Mouse (Mus musculus): ENCODE measurements around the gene Vwa3a. TPM values are rescaled to one million over a fixed set of nuclear protein-coding genes. Genes with fewer than 3 reads are reported as not detected.

Gene Vwa3a
- total RNA-seq, 1 experiment = 0.18 TPM

- Histone ChIP-seq H3K4me3 (ENCODE audit: insufficient read depth in 1 of 2, low read depth in 1 of 2, low read length in 2 of 2, poor library complexity in 1 of 2, severe bottlenecking in 1 of 2) (no peak overlapping the region), H3K36me3 (ENCODE audit: control insufficient read depth, insufficient read depth, low read length, poor library complexity, severe bottlenecking) (no peaks in the 10 kb centered on the region), H3K27ac (ENCODE audit: insufficient read depth, low read depth, low read length, poor library complexity, severe bottlenecking) (no peak overlapping the region), H3K9me3 (ENCODE audit: control insufficient read depth, insufficient read depth, low read depth, low read length) (no peaks in the 10 kb centered on the region), H3K9ac (ENCODE audit: insufficient read depth, low read depth, low read length, poor library complexity, severe bottlenecking) (no peak overlapping the region), H3K4me1 (ENCODE audit: control insufficient read depth in 2 of 2, insufficient read depth in 2 of 2, low read length in 2 of 2, poor library complexity in 1 of 2) (no peaks in the 10 kb centered on the region)
- no peak for DNase-seq (ENCODE audit: low read depth, low spot score)
- in situ Hi-C loops (cut with MboI; ENCODE audit: low sequenced_read_pairs in 2 of 2, unreplicated experiment in 2 of 2) = no loop called here
- no peak for TF ChIP-seq CHD2 (IDR thresholded peaks at IDR 0.05; ENCODE audit: low read depth, low read length)
- no peak for TF ChIP-seq ZNF384 (IDR thresholded peaks at IDR 0.05; ENCODE audit: low read depth, low read length)
- TF ChIP-seq MAFK (IDR thresholded peaks at IDR 0.05; ENCODE audit: insufficient read depth, low read depth, low read length) = no peak
- no peak for TF ChIP-seq HCFC1 (IDR thresholded peaks at IDR 0.05; ENCODE audit: borderline replicate concordance, insufficient read depth, low read length)
These were observed 56.4 kb downstream of the Vwa3a start for GRCm38 (mm10) chr7:120795544-120795943.

GRCm38 (mm10) chr7:120796369-120796768, 57.3 kb downstream of the Vwa3a start:
- Histone ChIP-seq H3K9ac (ENCODE audit: insufficient read depth, low read depth, low read length, poor library complexity, severe bottlenecking) (no peak overlapping the region), H3K36me3 (ENCODE audit: control insufficient read depth, insufficient read depth, low read length, poor library complexity, severe bottlenecking) (no peaks in the 10 kb centered on the region), H3K9me3 (ENCODE audit: control insufficient read depth, insufficient read depth, low read depth, low read length) (no peaks in the 10 kb centered on the region), H3K27ac (ENCODE audit: insufficient read depth, low read depth, low read length, poor library complexity, severe bottlenecking) (no peak overlapping the region), H3K4me3 (ENCODE audit: insufficient read depth in 1 of 2, low read depth in 1 of 2, low read length in 2 of 2, poor library complexity in 1 of 2, severe bottlenecking in 1 of 2) (no peak overlapping the region), H3K4me1 (ENCODE audit: control insufficient read depth in 2 of 2, insufficient read depth in 2 of 2, low read length in 2 of 2, poor library complexity in 1 of 2) (no peaks in the 10 kb centered on the region)
- DNase-seq (ENCODE audit: low read depth, low spot score) = no peak
- in situ Hi-C loops (cut with MboI; ENCODE audit: low sequenced_read_pairs in 2 of 2, unreplicated experiment in 2 of 2) = no loop called here
- TF ChIP-seq HCFC1 (IDR thresholded peaks at IDR 0.05; ENCODE audit: borderline replicate concordance, insufficient read depth, low read length) (no peak), MAFK (IDR thresholded peaks at IDR 0.05; ENCODE audit: insufficient read depth, low read depth, low read length) (no peak), ZNF384 (IDR thresholded peaks at IDR 0.05; ENCODE audit: low read depth, low read length) (no peak), ZC3H11A (IDR thresholded peaks at IDR 0.05; ENCODE audit: borderline replicate concordance, low read depth, low read length) (no peak), CHD2 (IDR thresholded peaks at IDR 0.05; ENCODE audit: low read depth, low read length) (no peak)

- no peak for TF ChIP-seq CHD2 (IDR thresholded peaks at IDR 0.05; ENCODE audit: low read depth, low read length)
- DNase-seq (ENCODE audit: low read depth, low spot score) = no peak
- Histone ChIP-seq H3K27ac (ENCODE audit: insufficient read depth, low read depth, low read length, poor library complexity, severe bottlenecking) (no peak overlapping the region), H3K36me3 (ENCODE audit: control insufficient read depth, insufficient read depth, low read length, poor library complexity, severe bottlenecking) (no peaks in the 10 kb centered on the region), H3K4me1 (ENCODE audit: control insufficient read depth in 2 of 2, insufficient read depth in 2 of 2, low read length in 2 of 2, poor library complexity in 1 of 2) (no peaks in the 10 kb centered on the region), H3K9me3 (ENCODE audit: control insufficient read depth, insufficient read depth, low read depth, low read length) (no peaks in the 10 kb centered on the region), H3K9ac (ENCODE audit: insufficient read depth, low read depth, low read length, poor library complexity, severe bottlenecking) (no peak overlapping the region), H3K4me3 (ENCODE audit: insufficient read depth in 1 of 2, low read depth in 1 of 2, low read length in 2 of 2, poor library complexity in 1 of 2, severe bottlenecking in 1 of 2) (no peak overlapping the region)
- in situ Hi-C loops (cut with MboI; ENCODE audit: low sequenced_read_pairs in 2 of 2, unreplicated experiment in 2 of 2) = no loop called here
These were observed 64.2 kb downstream of the Vwa3a start for GRCm38 (mm10) chr7:120803268-120803667.

GRCm38 (mm10) chr7:120809705-120810104, 70.6 kb downstream of the Vwa3a start:
- no peak for TF ChIP-seq ZNF384 (IDR thresholded peaks at IDR 0.05; ENCODE audit: low read depth, low read length)
- DNase-seq (ENCODE audit: low read depth, low spot score) = no peak
- no peaks in the 10 kb centered on the region for H3K36me3 ChIP-seq (ENCODE audit: control insufficient read depth, insufficient read depth, low read length, poor library complexity, severe bottlenecking)
- no peak overlapping the region for H3K27ac ChIP-seq (ENCODE audit: insufficient read depth, low read depth, low read length, poor library complexity, severe bottlenecking)
- in situ Hi-C loops (cut with MboI; ENCODE audit: low sequenced_read_pairs in 2 of 2, unreplicated experiment in 2 of 2) = no loop called here
- H3K9me3 ChIP-seq (ENCODE audit: control insufficient read depth, insufficient read depth, low read depth, low read length) = no peaks in the 10 kb centered on the region
- no peaks in the 10 kb centered on the region for H3K4me1 ChIP-seq (ENCODE audit: control insufficient read depth in 2 of 2, insufficient read depth in 2 of 2, low read length in 2 of 2, poor library complexity in 1 of 2)
- peak overlapping the region; percentile 60 to 65 for H3K4me3 ChIP-seq (ENCODE audit: insufficient read depth in 1 of 2, low read depth in 1 of 2, low read length in 2 of 2, poor library complexity in 1 of 2, severe bottlenecking in 1 of 2)
- H3K9ac ChIP-seq (ENCODE audit: insufficient read depth, low read depth, low read length, poor library complexity, severe bottlenecking) = peak overlapping the region; percentile 66

GRCm38 (mm10) chr7:120811834-120812415, 72.8 kb downstream of the Vwa3a start, which contains the start of gene Gm5737:
Gene Gm5737, plus strand, starts transcription at chr7:120812365.
- in situ Hi-C loops (cut with MboI; ENCODE audit: low sequenced_read_pairs in 2 of 2, unreplicated experiment in 2 of 2) = no loop called here
- DNase-seq (ENCODE audit: low read depth, low spot score) = no peak
- TF ChIP-seq CHD2 (IDR thresholded peaks at IDR 0.05; ENCODE audit: low read depth, low read length) = no peak
- no peak for TF ChIP-seq ZC3H11A (IDR thresholded peaks at IDR 0.05; ENCODE audit: borderline replicate concordance, low read depth, low read length)
- no peak for TF ChIP-seq ZNF384 (IDR thresholded peaks at IDR 0.05; ENCODE audit: low read depth, low read length)
- no peak for TF ChIP-seq HCFC1 (IDR thresholded peaks at IDR 0.05; ENCODE audit: borderline replicate concordance, insufficient read depth, low read length)

More at GRCm38 (mm10) chr7:120811834-120812415, 72.8 kb downstream of the Vwa3a start, which contains the start of gene Gm5737:
- no peaks in the 10 kb centered on the region for H3K36me3 ChIP-seq (ENCODE audit: control insufficient read depth, insufficient read depth, low read length, poor library complexity, severe bottlenecking)
- no peaks in the 10 kb centered on the region for H3K9me3 ChIP-seq (ENCODE audit: control insufficient read depth, insufficient read depth, low read depth, low read length)
- no peaks in the 10 kb centered on the region for H3K4me1 ChIP-seq (ENCODE audit: control insufficient read depth in 2 of 2, insufficient read depth in 2 of 2, low read length in 2 of 2, poor library complexity in 1 of 2)
- no peak within 1 kb of the TSS for H3K4me3 ChIP-seq (ENCODE audit: insufficient read depth in 1 of 2, low read depth in 1 of 2, low read length in 2 of 2, poor library complexity in 1 of 2, severe bottlenecking in 1 of 2)
- no peak within 1 kb of the TSS for H3K27ac ChIP-seq (ENCODE audit: insufficient read depth, low read depth, low read length, poor library complexity, severe bottlenecking)
- H3K9ac ChIP-seq (ENCODE audit: insufficient read depth, low read depth, low read length, poor library complexity, severe bottlenecking) = no peak within 1 kb of the TSS

Measured in ES-E14 (cell line).